Mouse (Mus musculus): ENCODE data around the gene Prr19.

- TF ChIP-seq CHD2 (IDR thresholded peaks at IDR 0.05; ENCODE audit: low read depth, low read length) (no peak), ZC3H11A (IDR thresholded peaks at IDR 0.05; ENCODE audit: borderline replicate concordance, low read depth, low read length) (no peak)
These were observed 17.6 kb upstream of the Prr19 start for GRCm38 (mm10) chr7:25283637-25284036.
